Mouse (Mus musculus) forebrain, embryonic 10.5 days (tissue): ENCODE data around the gene Gpatch11. TPM values are rescaled to one million over a fixed set of nuclear protein-coding genes. Genes with fewer than 3 reads are reported as not detected.
A peak's percentile ranks its signal among the peaks of the same experiment; 100 is the strongest.
"Not testable (repeated sequence)": the region's sequence is repeated elsewhere in the genome, so short reads cannot be mapped to it uniquely, and the experiment has no call there.

Experiments used
- DNase-seq: peaks from one replicate; pipeline ENCODE4 v3.0.0-alpha.2; 2017; ENCODE audit warnings: low spot score; ENCODE audit errors: extremely low spot score
- H3K27ac ChIP-seq: fragments of 300-500 bp; sonication (generic); 2 replicates; pipeline ENCODE4 v1.5.1; 2016; ENCODE audit warnings: mild to moderate bottlenecking
- H3K27me3 ChIP-seq: fragments of 300-500 bp; sonication (generic); 2 replicates; pipeline ENCODE4 v1.6.1; 2016; ENCODE audit warnings: mild to moderate bottlenecking; ENCODE audit not compliant: poor library complexity, severe bottlenecking
- H3K36me3 ChIP-seq: fragments of 300-500 bp; sonication (generic); replicated peaks from 2 replicates; pipeline ENCODE4 v1.6.1; 2016; ENCODE audit warnings: mild to moderate bottlenecking, moderate library complexity
- H3K4me1 ChIP-seq: fragments of 300-500 bp; sonication (generic); 2 replicates; pipeline ENCODE4 v1.6.1; 2016
- H3K4me3 ChIP-seq: fragments of 300-500 bp; sonication (generic); 2 replicates; pipeline ENCODE4 v1.5.1; 2016; ENCODE audit warnings: mild to moderate bottlenecking, moderate library complexity
- H3K9me3 ChIP-seq: fragments of 300-500 bp; sonication (generic); 2 replicates; pipeline ENCODE4 v1.6.1; 2016; ENCODE audit warnings: mild to moderate bottlenecking, moderate library complexity
- WGBS: fragments of 180-500 bp; shearing (Covaris S2); methylation state at CpG from one replicate; pipeline ENCODE4 v1.1.7; 2016; 5-methylcytosine and 5-hydroxymethylcytosine counted together
- polyA plus RNA-seq: library from polyadenylated mRNA; unstranded; fragments of >200 nt; fragmentation: Nextera tagmentation; extraction: Ambion mirVana; gene quantifications from 2 replicates; pipeline ENCODE4 v1.2.1, GENCODE M21; 2016

Gpatch11 gene
- 30.4 and 31.8 TPM in 2 replicates for polyA plus RNA-seq

DNA sequence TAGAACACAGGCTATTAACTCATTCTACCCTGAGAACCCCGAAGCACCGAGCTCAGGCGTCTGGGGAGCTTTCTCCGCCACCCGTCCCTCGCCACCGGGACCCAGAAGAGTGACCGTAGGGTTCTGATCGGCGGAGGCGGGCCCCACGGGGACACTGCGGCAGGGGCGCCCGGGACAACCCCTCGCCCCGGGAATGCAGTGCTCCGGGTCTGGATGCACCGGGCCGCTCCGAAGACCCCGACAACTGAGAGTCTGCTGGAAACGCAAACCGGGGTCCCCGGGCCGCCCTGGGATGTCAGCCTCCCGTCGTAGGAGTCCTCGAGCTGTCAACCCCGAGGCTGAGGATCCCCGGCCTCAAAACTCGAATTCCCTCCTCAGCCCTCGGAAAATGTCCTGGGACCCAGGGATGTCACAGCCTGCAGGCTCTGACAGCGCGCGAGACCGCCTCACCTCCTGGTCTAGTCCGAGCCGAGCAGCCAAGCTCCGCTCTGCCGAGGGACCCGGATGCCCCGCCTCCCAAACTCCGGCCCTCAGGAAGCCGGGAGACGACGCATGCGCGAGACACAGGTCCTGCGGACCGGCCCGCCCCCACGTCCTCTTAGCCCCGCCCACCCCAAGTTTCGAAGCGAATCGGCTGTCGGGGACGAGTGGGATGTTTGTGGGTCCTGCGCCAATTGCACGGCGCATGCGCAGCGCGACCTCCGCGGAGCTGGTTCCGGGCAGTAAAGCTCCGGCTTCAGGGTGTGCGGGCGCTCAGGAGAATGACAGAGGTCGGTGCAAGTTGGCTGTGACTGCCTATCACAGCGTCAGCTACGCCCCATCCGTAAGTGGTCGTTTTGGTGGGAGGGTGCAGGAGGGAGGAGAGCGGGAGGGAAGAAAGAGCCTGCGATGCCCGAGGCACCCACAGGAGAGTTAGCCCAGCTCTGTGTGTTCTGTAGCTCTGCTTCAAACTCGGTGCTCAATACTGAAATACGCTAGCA, at the start of gene Gpatch11, which contains the start of gene Heatr5b:
Gene Gpatch11 (plus strand): TSS at position 712 of the 980 bp plus-strand sequence.
Gene Heatr5b (minus strand): TSS at position 509 of the 980 bp plus-strand sequence.
- DNase-seq = peak; percentile 99
- peak within 1 kb of the TSS; percentile 77 for H3K4me3 ChIP-seq
- under 1% methylated on average over 81 of the region's 81 CpGs for WGBS
- H3K27me3 ChIP-seq = no peaks in the 10 kb centered on the region
- peaks cover 21% of the 10 kb centered on the region for H3K36me3 ChIP-seq
- peaks cover 13% of the 10 kb centered on the region for H3K4me1 ChIP-seq
- H3K27ac ChIP-seq = peak within 1 kb of the TSS; percentile 87
- no peaks in the 10 kb centered on the region for H3K9me3 ChIP-seq

DNA sequence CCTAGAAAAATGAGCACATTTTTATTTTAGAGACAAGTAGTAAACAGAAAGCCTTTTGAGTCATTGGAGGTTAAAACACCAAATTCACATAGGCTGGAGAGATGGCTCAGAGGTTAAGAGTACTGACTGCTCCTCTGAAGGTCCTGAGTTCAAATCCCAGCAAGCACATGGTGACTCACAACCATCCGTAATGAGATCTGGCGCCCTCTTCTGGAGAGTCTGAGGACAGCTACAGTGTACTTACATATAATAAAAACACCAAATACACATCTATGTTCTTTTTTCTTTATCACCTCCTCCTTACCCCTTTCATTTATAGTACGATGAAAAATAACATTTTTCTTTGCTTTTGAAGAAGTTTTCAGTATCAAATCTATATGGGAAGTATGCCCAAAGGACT, 47.1 kb upstream of the Gpatch11 start:
- H3K4me1 ChIP-seq, DNase-seq, H3K4me3 ChIP-seq, H3K9me3 ChIP-seq, H3K27ac ChIP-seq, H3K27me3 ChIP-seq: not testable (repeated sequence)
- peaks cover 23% of the 10 kb centered on the region for H3K36me3 ChIP-seq
- 74% methylated on average over 3 of the region's 3 CpGs for WGBS

DNA sequence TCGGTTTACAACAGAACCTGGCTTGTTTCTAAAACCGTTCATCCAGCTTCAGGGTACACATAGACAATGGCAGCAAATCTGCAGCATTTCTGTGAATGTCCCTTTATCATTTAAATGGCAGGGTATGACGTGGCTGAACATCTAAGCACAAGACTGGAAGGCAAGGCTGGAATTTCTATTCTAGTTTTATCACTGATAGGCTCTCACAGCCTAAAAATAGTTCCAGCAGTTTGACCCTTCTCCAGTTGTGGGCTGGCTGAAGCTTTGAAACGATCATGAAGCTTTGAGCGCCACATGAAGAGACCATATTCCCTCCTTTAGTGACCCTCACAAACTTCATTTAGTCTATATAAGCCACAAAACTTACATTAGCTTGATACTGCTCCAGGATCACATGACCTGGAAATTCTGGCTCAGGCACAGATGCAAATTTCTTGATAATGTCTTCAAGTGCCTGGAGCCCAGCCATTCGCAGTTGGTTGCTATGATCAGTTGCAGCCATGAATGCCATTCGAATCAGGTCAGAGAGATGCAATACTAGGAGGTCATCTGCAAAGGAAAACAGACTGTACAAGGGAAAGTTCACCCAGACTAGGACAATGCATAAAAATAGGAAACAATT, 44.2 kb upstream of the Gpatch11 start:
- Histone ChIP-seq H3K27ac (no peak overlapping the region), H3K9me3 (no peaks in the 10 kb centered on the region), H3K4me1 (no peaks in the 10 kb centered on the region), H3K36me3 (peaks cover 35% of the 10 kb centered on the region), H3K4me3 (no peak overlapping the region), H3K27me3 (no peaks in the 10 kb centered on the region)
- 93% methylated on average over 7 of the region's 7 CpGs for WGBS
- DNase-seq = no peak

DNA sequence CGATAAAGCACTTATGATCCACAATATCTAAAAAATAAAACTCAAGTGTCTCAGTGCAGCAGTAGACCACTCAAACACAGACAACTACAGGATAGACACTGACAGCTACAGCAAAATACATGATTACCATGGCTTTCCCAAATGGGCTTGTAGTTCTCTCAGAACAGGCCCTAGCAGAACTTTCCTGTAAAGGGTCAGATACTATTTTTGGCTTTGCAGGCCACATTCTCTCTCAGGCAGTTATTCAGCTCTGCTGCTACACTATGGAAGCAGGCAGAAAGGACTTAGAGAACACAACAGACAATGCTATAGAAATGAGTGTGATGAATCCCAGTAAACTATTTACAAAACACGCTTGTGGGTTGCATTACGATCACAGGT, 43.7 kb upstream of the Gpatch11 start:
- peaks cover 40% of the 10 kb centered on the region for H3K36me3 ChIP-seq
- no peak overlapping the region for H3K4me3 ChIP-seq
- no peaks in the 10 kb centered on the region for H3K9me3 ChIP-seq
- H3K27me3 ChIP-seq = no peaks in the 10 kb centered on the region
- no peak for DNase-seq
- no peak overlapping the region for H3K27ac ChIP-seq
- WGBS = 96% methylated on average over 3 of the region's 3 CpGs
- no peaks in the 10 kb centered on the region for H3K4me1 ChIP-seq

DNA sequence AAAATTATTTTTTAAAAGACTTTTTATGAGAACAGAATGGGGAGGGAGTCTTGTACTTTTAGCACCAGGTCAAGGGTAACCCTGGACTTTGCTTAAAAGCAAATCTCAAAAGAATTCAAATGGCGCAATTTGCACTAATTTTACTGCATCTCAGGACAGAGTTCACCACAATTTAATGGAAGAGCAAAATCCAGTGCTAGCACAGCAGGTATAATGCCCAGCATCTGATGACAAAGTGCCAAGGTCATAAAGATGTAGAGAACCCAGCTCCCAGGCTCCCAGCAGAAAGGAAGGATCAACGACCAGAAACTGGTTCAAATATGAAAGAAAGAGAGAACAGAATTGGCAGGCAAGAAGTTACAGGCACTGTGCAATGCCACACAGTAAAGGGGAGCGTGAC, 43.2 kb upstream of the Gpatch11 start:
- WGBS = 85% methylated on average over 3 of the region's 3 CpGs
- Histone ChIP-seq H3K4me1 (no peaks in the 10 kb centered on the region), H3K9me3 (no peaks in the 10 kb centered on the region), H3K4me3 (no peak overlapping the region), H3K36me3 (peaks cover 40% of the 10 kb centered on the region), H3K27me3 (no peaks in the 10 kb centered on the region), H3K27ac (no peak overlapping the region)
- no peak for DNase-seq

DNA sequence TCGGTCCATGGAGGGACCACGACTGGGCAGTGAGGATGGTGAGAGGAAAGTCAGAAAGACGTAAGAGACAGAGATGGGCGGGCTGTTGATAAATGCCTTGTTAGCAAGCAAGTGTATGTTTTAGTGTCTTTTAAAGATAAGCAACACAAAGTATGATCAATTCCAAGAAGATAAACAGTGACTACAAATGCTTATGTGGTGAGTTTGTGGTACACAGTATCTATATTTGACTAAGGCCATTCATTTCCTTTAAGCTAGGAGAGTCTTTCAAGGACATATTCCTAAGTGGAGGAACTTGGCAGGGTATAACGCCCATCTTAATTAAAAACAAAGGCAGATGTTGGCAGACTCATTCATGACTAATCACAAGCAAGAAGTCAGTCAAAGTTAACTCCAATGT, 41.0 kb upstream of the Gpatch11 start:
- Histone ChIP-seq H3K9me3 (no peaks in the 10 kb centered on the region), H3K27me3 (no peaks in the 10 kb centered on the region), H3K4me3 (no peak overlapping the region), H3K36me3 (peaks cover 40% of the 10 kb centered on the region), H3K4me1 (no peaks in the 10 kb centered on the region), H3K27ac (no peak overlapping the region)
- no peak for DNase-seq
- WGBS = 91% methylated on average over 5 of the region's 5 CpGs

DNA sequence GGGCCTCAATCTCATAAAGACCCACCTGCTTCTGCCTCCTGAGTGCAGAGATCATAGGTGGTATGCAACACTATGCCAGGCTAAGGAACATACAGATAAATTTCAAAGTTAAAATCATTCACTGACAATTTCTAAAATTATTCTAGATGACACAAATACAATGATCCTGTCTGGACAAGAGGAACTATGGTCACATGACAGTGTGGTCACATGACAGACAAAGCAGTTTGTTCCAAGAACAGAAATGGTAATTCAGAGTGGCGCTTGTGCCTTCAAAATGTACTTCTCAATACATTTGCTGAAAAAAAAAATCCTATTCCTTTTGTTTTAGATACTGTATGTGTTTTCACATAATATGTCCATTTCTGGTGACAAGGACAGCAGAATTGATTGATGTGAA, 38.1 kb upstream of the Gpatch11 start:
- Histone ChIP-seq H3K4me3 (no peak overlapping the region), H3K4me1 (no peaks in the 10 kb centered on the region), H3K36me3 (peaks cover 52% of the 10 kb centered on the region), H3K27ac (no peak overlapping the region), H3K9me3 (no peaks in the 10 kb centered on the region), H3K27me3 (no peaks in the 10 kb centered on the region)
- no peak for DNase-seq
- 96% methylated on average over 1 of the region's 1 CpGs for WGBS

DNA sequence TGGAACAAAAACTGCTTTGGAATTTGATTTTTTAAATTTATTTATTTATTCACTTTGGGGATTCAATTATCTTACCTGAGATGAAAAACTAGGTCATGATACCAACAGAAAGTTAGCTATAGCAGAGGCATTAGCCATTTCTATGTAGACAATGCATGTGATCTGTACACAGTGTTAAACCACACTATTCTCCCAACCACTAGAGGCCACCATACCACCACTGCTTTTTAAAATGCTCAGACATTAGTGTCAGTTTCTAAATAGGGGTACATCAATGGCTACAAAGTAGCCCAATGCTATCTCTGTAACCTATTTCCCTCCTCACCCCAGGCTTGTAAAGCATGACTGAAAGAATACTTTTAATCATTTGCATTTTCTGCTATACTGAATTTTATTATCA, 26.3 kb upstream of the Gpatch11 start:
- no peaks in the 10 kb centered on the region for H3K9me3 ChIP-seq
- H3K36me3 ChIP-seq = peaks cover 45% of the 10 kb centered on the region
- no peaks in the 10 kb centered on the region for H3K27me3 ChIP-seq
- no peak overlapping the region for H3K4me3 ChIP-seq
- H3K4me1 ChIP-seq = no peaks in the 10 kb centered on the region
- H3K27ac ChIP-seq = no peak overlapping the region
- DNase-seq = no peak

DNA sequence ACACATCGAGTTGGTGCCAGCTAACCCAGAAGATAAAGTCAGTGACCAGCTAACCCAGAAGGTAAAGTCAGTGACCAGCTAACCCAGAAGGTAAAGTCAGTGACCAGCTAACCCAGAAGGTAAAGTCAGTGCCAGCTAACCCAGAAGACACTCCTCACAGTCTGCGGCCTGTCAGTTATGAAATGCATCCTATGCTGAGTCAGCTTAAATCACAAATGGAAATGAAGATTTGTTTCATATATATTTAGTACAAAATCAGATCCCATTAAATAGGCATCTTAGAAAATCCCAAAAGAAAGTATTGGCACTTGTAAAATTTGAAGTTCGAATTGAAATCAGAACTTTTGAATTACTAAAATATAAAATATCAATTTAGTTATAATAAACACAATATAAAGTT, 25.8 kb upstream of the Gpatch11 start:
- H3K27ac ChIP-seq = no peak overlapping the region
- H3K9me3 ChIP-seq = no peaks in the 10 kb centered on the region
- no peaks in the 10 kb centered on the region for H3K4me1 ChIP-seq
- H3K4me3 ChIP-seq = no peak overlapping the region
- no peak for DNase-seq
- WGBS = 91% methylated on average over 3 of the region's 3 CpGs
- H3K27me3 ChIP-seq = no peaks in the 10 kb centered on the region
- peaks cover 46% of the 10 kb centered on the region for H3K36me3 ChIP-seq

DNA sequence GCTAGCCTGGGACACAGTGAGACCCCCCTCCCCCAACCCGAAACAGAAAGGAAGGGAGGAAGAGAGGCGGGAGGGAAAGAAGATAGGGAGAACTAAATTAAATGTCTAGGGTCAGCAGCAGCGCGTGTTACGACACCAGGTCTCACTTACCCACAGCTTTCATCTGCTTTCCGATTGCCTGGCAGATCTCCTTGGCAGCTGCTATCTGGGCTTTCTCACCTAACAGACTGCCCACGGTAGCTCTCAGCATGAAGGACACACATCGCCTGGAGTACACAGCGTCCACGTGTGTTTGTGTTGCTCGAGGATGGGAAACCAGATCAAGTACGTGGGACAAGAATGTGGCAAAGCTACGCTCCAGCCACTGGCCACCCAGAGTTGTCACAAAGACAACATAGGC, 11.0 kb upstream of the Gpatch11 start:
- no peaks in the 10 kb centered on the region for H3K27me3 ChIP-seq
- H3K36me3 ChIP-seq = peaks cover 67% of the 10 kb centered on the region
- H3K27ac ChIP-seq = no peak overlapping the region
- no peaks in the 10 kb centered on the region for H3K4me1 ChIP-seq
- DNase-seq = no peak
- no peak overlapping the region for H3K4me3 ChIP-seq
- H3K9me3 ChIP-seq = no peaks in the 10 kb centered on the region
- 91% methylated on average over 13 of the region's 13 CpGs for WGBS

DNA sequence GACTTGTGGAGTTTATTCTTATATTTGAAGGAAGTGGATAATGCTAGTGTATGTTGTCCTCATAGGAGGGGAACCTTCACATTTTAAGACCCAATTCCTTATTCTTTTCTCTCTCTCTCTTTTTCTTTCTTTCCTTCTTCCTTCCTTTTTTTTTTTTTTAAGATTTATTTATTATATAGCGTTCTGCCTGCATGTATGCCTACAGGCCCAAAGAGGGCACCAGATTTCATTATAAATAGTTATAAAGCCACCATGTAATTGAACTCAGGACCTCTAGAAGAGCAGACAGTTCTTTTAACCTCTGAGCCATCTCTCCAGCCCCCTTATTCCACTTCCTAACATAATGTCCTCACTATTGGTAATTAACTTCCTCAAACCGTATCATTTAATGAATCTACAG, 689 bp downstream of the Gpatch11 start:
- WGBS = 33% methylated on average over 2 of the region's 2 CpGs
- H3K27me3 ChIP-seq = no peaks in the 10 kb centered on the region
- no peaks in the 10 kb centered on the region for H3K9me3 ChIP-seq
- peak overlapping the region; percentile 87 for H3K27ac ChIP-seq
- DNase-seq = no peak
- H3K4me3 ChIP-seq = peak overlapping the region; percentile 77
- H3K36me3 ChIP-seq = peaks cover 27% of the 10 kb centered on the region
- peaks cover 13% of the 10 kb centered on the region for H3K4me1 ChIP-seq

DNA sequence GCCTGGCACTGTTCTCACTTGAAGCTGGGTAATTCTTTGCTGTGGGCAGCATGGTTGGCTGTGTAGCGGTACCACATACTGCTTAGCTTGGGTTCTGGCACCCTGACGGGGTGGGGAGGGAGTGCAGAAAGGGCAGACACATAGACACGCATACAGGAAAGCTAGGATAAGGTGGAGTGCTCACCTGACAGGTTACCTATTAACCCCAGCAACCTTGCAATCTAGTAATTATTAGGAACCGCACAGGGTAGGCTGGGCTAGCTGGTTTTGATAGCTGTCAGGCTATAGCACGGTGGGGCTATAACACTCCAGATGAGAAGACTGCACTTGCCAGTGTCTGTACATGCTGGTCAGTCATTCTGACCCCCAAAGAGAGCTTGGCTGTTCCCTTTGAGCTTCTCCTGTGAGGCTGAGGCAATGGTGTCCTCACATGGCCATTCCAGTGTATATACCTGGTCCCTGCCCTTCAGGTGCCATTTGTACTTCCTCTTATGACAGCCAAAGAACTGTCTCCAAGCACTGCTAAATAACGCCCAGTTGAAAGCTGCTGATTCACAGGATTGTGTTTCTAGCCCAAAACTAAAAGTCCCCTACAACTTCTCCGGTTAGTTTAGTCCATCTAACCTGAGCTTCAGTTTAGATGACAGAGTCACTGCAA, 7.0 kb downstream of the Gpatch11 start:
- no peaks in the 10 kb centered on the region for H3K4me1 ChIP-seq
- DNase-seq = no peak
- H3K27ac ChIP-seq = no peak overlapping the region
- WGBS = 93% methylated on average over 7 of the region's 7 CpGs
- no peak overlapping the region for H3K4me3 ChIP-seq
- no peaks in the 10 kb centered on the region for H3K9me3 ChIP-seq
- H3K27me3 ChIP-seq = no peaks in the 10 kb centered on the region
- peaks cover 88% of the 10 kb centered on the region for H3K36me3 ChIP-seq

DNA sequence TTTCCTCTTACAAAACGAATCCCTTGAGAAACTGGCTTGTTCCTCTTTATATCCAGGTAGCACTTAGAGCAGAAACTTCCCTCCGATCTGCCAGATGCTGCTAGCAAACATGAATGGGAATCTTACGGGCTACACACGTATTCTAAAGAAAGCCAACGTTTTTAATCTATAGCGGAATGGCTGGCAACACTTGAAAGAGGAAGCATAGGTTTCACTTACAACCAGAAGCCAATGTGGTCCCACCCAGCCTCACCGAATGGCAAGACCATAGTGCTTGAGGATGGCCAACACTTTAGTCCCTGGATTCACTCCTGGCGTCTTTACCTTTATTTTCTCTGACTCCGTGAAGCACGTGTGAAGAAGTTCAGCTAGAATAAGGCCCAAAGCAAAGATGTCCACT, 20.9 kb downstream of the Gpatch11 start:
- 90% methylated on average over 10 of the region's 10 CpGs for whole genome bisulfite sequencing
- no peak for DNase-seq
- Histone ChIP-seq H3K9me3 (no peaks in the 10 kb centered on the region), H3K4me3 (no peak overlapping the region), H3K27ac (no peak overlapping the region), H3K36me3 (peaks cover 46% of the 10 kb centered on the region), H3K4me1 (no peaks in the 10 kb centered on the region), H3K27me3 (no peaks in the 10 kb centered on the region)
